Mouse (Mus musculus) CH12.LX (cell line): ENCODE measurements around the gene Myo15.

Source experiments
- BHLHE40 ChIP-seq: IDR thresholded peaks from 2 replicates; pipeline ENCODE4 v1.6.1; 2011; ENCODE audit warnings: mild to moderate bottlenecking, low read depth, low read length, improper control_type of control experiment
- CHD2 ChIP-seq: IDR thresholded peaks from 2 replicates; pipeline ENCODE4 v1.6.1; 2011; ENCODE audit warnings: low read length, improper control_type of control experiment
- CTCF ChIP-seq, 2 experiments: IDR thresholded peaks in 1 of 2; conservative IDR thresholded peaks in 1 of 2; 2 replicates each; pipeline ENCODE4 v1.5.1; 2011 to 2012; ENCODE audit warnings: low read depth in 2 of 2, low read length in 2 of 2, improper control_type of control experiment in 1 of 2, inconsistent platforms in 1 of 2, mild to moderate bottlenecking in 1 of 2, moderate library complexity in 1 of 2
- HCFC1 ChIP-seq: IDR thresholded peaks from 2 replicates; pipeline ENCODE4 v1.6.1; 2012; ENCODE audit warnings: low read depth, mild to moderate bottlenecking, inconsistent platforms, low read length, improper control_type of control experiment
- MAFK ChIP-seq: IDR thresholded peaks from 2 replicates; pipeline ENCODE4 v1.6.1; 2011; ENCODE audit warnings: low read length, improper control_type of control experiment; ENCODE audit not compliant: insufficient replicate concordance
- MEF2A ChIP-seq: IDR thresholded peaks from 2 replicates; pipeline ENCODE4 v1.6.1; 2014; ENCODE audit warnings: low read depth, mild to moderate bottlenecking, inconsistent platforms, low read length, improper control_type of control experiment, borderline replicate concordance
- POLR2A ChIP-seq: IDR thresholded peaks from 2 replicates; pipeline ENCODE4 v1.6.1; 2011; ENCODE audit warnings: low read depth, mild to moderate bottlenecking, improper control_type of control experiment, low read length
- SIN3A ChIP-seq: IDR thresholded peaks from 2 replicates; pipeline ENCODE4 v1.6.1; 2012; ENCODE audit warnings: low read length, improper control_type of control experiment, inconsistent platforms
- USF1 ChIP-seq: IDR thresholded peaks from 2 replicates; pipeline ENCODE4 v1.6.1; 2014; ENCODE audit warnings: low read depth, mild to moderate bottlenecking, inconsistent platforms, low read length, improper control_type of control experiment
- ZMIZ1 ChIP-seq: IDR thresholded peaks from 2 replicates; pipeline ENCODE4 v1.6.1; 2012; ENCODE audit warnings: low read depth, mild to moderate bottlenecking, inconsistent platforms, low read length, improper control_type of control experiment
- ZNF384 ChIP-seq: IDR thresholded peaks from 2 replicates; pipeline ENCODE4 v1.6.1; 2012; ENCODE audit warnings: low read depth, low read length, improper control_type of control experiment, inconsistent platforms

GRCm38 (mm10) chr11:60522661-60523365 lies 53.7 kb downstream of the Myo15 start:
- no peak for TF ChIP-seq MEF2A
- TF ChIP-seq ZMIZ1, result no peak
- TF ChIP-seq POLR2A, result no peak
- no peak for TF ChIP-seq BHLHE40
- no peak for TF ChIP-seq CTCF (conservative IDR thresholded peaks at IDR 0.05 in 1 of 2, IDR thresholded peaks at IDR 0.05 in 1 of 2; ENCODE audit: low read depth in 2 of 2, low read length in 2 of 2)
- TF ChIP-seq HCFC1, result no peak
- no peak for TF ChIP-seq MAFK
- TF ChIP-seq USF1, result no peak
- TF ChIP-seq ZNF384, result no peak
- TF ChIP-seq SIN3A, result no peak
- no peak for TF ChIP-seq CHD2
